Mouse (Mus musculus): ENCODE results near the gene Hprt. TPM values are rescaled to one million over a fixed set of nuclear protein-coding genes. Genes with fewer than 3 reads are reported as not detected.

Hprt gene
- polyA plus RNA-seq, 1 experiment, result 132 TPM

DNA sequence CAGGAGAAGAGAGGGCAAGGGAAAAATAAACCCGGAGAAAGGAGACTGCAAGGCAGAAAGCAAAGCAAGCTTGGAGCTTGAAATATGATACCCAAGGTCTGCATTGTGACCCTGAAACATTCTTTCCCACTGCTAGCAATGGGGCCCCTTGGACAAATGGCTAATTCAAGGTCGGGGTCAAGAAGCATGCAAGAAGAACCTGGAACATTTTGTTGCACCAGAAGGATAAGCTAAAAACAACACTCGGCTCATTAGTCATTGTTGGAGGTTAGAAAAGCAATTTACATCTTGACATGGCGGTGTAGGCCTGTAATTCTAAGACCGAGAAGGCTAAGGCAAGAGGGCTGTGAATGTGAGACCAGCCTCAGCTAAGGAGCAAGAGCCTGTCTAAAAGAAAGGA, 51.7 kb downstream of the Hprt start:
- Histone ChIP-seq H3K4me1 (ENCODE audit: control insufficient read depth, insufficient read depth, low read length) (no peaks in the 10 kb centered on the region), H3K27ac (ENCODE audit: insufficient read depth, low read length) (no peak overlapping the region), H3K4me3 (ENCODE audit: insufficient read depth, low read length) (no peak overlapping the region)
- TF ChIP-seq POLR2A (IDR thresholded peaks at IDR 0.05; ENCODE audit: low read depth, low read length), result no peak
- TF ChIP-seq CTCF (IDR thresholded peaks at IDR 0.05; ENCODE audit: borderline replicate concordance, insufficient read depth, low read length), result no peak

DNA sequence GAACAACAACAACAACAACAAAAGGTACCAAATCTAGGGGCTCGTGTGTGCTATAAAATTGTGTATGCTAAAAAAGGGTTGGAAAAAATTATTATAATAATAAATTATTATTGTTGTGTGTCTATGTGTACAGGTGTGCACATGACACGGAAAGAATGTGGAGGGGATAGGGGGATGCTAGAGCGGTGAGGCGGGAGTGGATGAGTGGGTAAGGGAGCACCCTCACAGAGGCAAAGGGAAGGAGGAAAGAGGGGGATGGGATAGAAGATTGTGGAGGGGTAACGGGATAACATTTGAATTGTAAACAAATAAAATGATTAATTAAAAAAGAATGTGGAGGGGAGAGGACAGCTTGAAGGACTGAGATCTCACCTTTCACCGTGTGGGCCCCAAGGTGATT, 52.2 kb downstream of the Hprt start:
- H3K27ac ChIP-seq (ENCODE audit: insufficient read depth, low read length), result no peak overlapping the region
- H3K4me1 ChIP-seq (ENCODE audit: control insufficient read depth, insufficient read depth, low read length), result no peaks in the 10 kb centered on the region
- TF ChIP-seq POLR2A (IDR thresholded peaks at IDR 0.05; ENCODE audit: low read depth, low read length), result no peak
- TF ChIP-seq CTCF (IDR thresholded peaks at IDR 0.05; ENCODE audit: borderline replicate concordance, insufficient read depth, low read length), result no peak
- no peak overlapping the region for H3K4me3 ChIP-seq (ENCODE audit: insufficient read depth, low read length)

DNA sequence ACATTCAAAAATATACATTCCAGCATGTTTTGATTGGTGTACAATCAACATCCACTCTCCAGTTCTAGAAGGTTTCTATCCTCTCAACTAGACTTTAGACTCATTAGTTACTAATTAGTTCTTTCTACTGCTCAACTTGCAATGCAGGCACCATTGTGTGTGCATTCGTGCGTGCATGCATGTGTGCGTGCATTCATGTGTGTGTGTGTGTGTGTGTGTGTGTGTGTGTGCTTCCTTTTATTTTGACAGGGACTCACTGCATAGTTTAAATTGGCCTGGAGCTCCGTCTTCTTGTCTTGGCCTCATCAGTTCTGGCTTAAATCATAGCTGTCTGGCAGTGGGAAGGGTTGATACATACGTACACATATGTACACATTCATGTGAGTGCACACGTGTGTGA, 53.1 kb downstream of the Hprt start:
- Histone ChIP-seq H3K27ac (ENCODE audit: insufficient read depth, low read length) (no peak overlapping the region), H3K4me3 (ENCODE audit: insufficient read depth, low read length) (no peak overlapping the region), H3K4me1 (ENCODE audit: control insufficient read depth, insufficient read depth, low read length) (no peaks in the 10 kb centered on the region)
- TF ChIP-seq POLR2A (IDR thresholded peaks at IDR 0.05; ENCODE audit: low read depth, low read length), result no peak
- no peak for TF ChIP-seq CTCF (IDR thresholded peaks at IDR 0.05; ENCODE audit: borderline replicate concordance, insufficient read depth, low read length)

DNA sequence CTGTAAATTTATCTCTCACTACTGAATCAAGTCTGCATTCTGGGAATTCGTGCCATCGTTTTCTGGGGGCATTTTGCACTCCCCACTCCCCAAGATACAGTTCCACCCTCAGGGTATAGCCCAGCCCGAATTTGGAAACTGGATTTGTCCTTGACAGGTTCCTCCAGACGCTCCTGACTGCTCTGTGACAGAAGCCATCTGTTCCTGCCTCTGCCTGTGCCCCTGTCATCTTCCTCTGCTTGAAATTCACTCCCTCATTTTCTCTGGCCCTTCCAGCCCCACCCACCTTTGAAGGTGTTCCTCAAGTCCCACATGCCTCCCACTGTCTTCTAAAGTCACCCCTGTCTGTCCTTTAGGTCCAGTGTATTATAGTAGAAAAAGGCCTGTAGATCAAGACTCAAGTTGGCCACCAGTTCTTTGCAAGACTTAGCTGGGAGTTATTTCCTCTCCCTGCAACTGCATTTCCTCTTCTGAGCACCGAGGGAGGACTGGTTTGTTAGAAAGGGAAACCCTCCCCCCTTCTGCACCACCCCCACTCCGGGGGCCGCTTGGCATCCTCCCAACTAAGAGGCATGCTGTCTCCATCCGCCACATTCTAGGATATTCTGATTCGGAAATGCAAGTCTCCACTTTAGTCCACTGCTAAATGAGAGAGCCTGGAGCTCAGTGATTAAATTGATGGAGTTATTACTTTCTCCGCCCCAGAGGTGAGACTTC, 57.4 kb downstream of the Hprt start:
- TF ChIP-seq POLR2A (IDR thresholded peaks at IDR 0.05; ENCODE audit: low read depth, low read length) (no peak), CTCF (IDR thresholded peaks at IDR 0.05; ENCODE audit: borderline replicate concordance, insufficient read depth, low read length) (no peak)
- H3K4me1 ChIP-seq (ENCODE audit: control insufficient read depth, insufficient read depth, low read length), result no peaks in the 10 kb centered on the region
- H3K4me3 ChIP-seq (ENCODE audit: insufficient read depth, low read length), result no peak overlapping the region
- no peak overlapping the region for H3K27ac ChIP-seq (ENCODE audit: insufficient read depth, low read length)

GRCm38 (mm10) chrX:53046033-53046432, 58.1 kb downstream of the Hprt start:
- no peak overlapping the region for H3K27ac ChIP-seq (ENCODE audit: insufficient read depth, low read length)
- no peak overlapping the region for H3K4me3 ChIP-seq (ENCODE audit: insufficient read depth, low read length)
- TF ChIP-seq POLR2A (IDR thresholded peaks at IDR 0.05; ENCODE audit: low read depth, low read length) (no peak), CTCF (IDR thresholded peaks at IDR 0.05; ENCODE audit: borderline replicate concordance, insufficient read depth, low read length) (no peak)
- H3K4me1 ChIP-seq (ENCODE audit: control insufficient read depth, insufficient read depth, low read length), result no peaks in the 10 kb centered on the region

GRCm38 (mm10) chrX:53046911-53047310, 59.0 kb downstream of the Hprt start:
- Histone ChIP-seq H3K27ac (ENCODE audit: insufficient read depth, low read length) (no peak overlapping the region), H3K4me1 (ENCODE audit: control insufficient read depth, insufficient read depth, low read length) (no peaks in the 10 kb centered on the region), H3K4me3 (ENCODE audit: insufficient read depth, low read length) (no peak overlapping the region)
- TF ChIP-seq CTCF (IDR thresholded peaks at IDR 0.05; ENCODE audit: borderline replicate concordance, insufficient read depth, low read length) (no peak), POLR2A (IDR thresholded peaks at IDR 0.05; ENCODE audit: low read depth, low read length) (no peak)

DNA sequence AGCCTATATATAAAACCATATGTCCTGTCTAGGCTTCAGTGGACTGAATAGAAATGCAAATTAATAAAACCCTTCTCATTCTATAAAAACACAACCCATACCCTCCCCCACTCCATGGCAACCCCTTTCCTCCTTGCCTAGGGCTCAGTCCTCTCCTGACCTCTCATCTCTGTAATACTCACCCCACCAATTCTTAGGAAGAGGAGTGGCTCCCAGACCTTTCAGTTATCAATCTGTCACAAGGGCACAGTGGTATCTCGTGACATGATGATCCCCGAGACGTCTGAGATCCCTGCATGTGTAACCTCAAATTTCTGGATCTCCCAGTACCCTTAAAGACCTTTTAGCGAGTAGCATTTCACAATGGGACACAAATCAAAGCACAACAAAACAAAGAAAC, 61.3 kb downstream of the Hprt start:
- no peak overlapping the region for H3K27ac ChIP-seq (ENCODE audit: insufficient read depth, low read length)
- TF ChIP-seq CTCF (IDR thresholded peaks at IDR 0.05; ENCODE audit: borderline replicate concordance, insufficient read depth, low read length), result no peak
- TF ChIP-seq POLR2A (IDR thresholded peaks at IDR 0.05; ENCODE audit: low read depth, low read length), result no peak
- no peaks in the 10 kb centered on the region for H3K4me1 ChIP-seq (ENCODE audit: control insufficient read depth, insufficient read depth, low read length)
- no peak overlapping the region for H3K4me3 ChIP-seq (ENCODE audit: insufficient read depth, low read length)

DNA sequence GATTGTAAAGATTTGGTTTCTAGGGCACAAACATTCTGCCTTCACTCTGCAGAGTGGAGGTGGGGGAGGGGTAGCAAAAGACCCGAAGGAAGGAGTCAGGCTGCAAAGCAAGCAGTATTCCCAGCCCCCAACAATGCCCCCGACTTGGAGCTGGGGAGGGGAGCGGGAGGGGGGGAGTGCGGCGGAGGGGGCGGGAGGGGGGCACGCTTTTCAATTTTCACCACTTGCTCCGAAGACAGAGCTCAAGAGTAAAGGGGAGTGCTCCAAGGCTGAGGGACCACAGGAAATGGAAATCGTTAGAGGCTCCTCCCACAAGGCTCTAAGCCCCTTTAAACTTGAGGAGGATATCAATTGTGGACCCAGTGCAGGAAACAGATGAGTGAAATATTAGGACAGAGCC, 62.4 kb downstream of the Hprt start:
- TF ChIP-seq CTCF (IDR thresholded peaks at IDR 0.05; ENCODE audit: borderline replicate concordance, insufficient read depth, low read length) (no peak), POLR2A (IDR thresholded peaks at IDR 0.05; ENCODE audit: low read depth, low read length) (no peak)
- no peak overlapping the region for H3K27ac ChIP-seq (ENCODE audit: insufficient read depth, low read length)
- H3K4me1 ChIP-seq (ENCODE audit: control insufficient read depth, insufficient read depth, low read length), result no peaks in the 10 kb centered on the region
- no peak overlapping the region for H3K4me3 ChIP-seq (ENCODE audit: insufficient read depth, low read length)

DNA sequence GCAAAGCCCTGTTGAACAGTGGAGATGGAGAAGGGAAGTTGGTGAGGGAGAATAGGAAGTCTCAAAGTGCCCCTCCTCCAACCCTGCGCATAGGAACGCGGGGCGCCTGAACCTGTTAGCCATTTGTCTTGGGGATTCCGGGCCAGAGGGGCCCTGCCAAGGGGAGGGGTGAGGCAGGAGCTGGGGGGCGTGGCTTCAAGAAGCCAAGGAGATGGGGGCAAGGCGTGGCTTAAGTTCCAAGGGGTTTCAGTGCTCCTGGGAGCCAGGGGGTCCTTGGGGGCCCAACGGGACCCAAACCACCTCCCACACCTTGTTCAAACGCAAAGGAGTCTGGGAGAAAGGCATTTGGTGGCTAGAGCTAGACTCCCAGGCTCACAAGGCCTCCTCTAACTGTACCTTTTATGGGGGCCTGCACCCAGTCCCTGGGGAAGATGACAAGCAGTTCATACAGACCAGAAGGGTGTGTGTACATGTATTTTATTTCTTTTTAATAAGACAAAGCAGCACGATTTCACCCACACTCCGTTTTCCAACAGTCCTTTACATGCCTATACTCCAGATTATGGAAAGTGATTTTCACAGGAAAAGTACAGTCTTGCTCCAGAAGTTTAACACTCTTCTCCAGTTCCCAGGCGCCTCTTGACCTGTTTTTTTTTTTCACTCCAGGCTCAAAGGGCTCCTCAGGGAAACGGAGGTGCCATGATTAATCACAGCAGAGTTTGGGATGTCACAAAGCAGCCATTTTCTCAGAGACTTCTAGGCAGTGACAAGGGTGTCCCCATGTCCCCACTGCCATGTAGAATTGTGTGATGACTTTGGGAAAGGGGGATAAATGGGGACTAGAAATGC, 64.9 kb downstream of the Hprt start:
- Histone ChIP-seq H3K27ac (ENCODE audit: insufficient read depth, low read length) (no peak overlapping the region; the same call in 1 of the 2 replicates), H3K4me1 (ENCODE audit: control insufficient read depth, insufficient read depth, low read length) (no peaks in the 10 kb centered on the region; the same call in 1 of the 2 replicates), H3K4me3 (ENCODE audit: insufficient read depth, low read length) (no peak overlapping the region)
- TF ChIP-seq POLR2A (IDR thresholded peaks at IDR 0.05; ENCODE audit: low read depth, low read length) (peak; percentile 58), CTCF (IDR thresholded peaks at IDR 0.05; ENCODE audit: borderline replicate concordance, insufficient read depth, low read length) (no peak)

DNA sequence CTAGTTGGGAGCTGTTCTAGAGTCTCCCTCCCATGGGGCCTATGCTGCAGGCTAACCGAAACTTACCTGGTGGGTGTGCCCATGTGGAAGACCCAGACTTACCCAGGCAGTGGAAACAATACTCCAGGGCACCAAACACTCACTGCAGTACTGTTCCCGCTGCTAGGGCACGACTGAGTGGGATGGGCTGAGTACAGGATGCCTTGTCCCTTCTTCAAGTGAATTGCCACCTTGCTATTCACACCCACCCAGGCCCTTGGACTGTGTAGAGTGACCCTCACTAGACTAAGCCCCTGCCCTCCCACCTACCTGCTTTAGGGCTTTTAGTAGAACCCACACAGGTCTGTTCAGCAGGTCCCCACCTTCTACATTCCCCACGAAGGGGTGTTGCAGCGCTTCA, 65.9 kb downstream of the Hprt start:
- no peaks in the 10 kb centered on the region; the same call in 1 of the 2 replicates for H3K4me1 ChIP-seq (ENCODE audit: control insufficient read depth, insufficient read depth, low read length)
- H3K27ac ChIP-seq (ENCODE audit: insufficient read depth, low read length), result no peak overlapping the region
- no peak for TF ChIP-seq CTCF (IDR thresholded peaks at IDR 0.05; ENCODE audit: borderline replicate concordance, insufficient read depth, low read length)
- no peak for TF ChIP-seq POLR2A (IDR thresholded peaks at IDR 0.05; ENCODE audit: low read depth, low read length)
- H3K4me3 ChIP-seq (ENCODE audit: insufficient read depth, low read length), result no peak overlapping the region

All from embryonic fibroblast, embryonic 13.5 days (primary cell).